Mouse (Mus musculus) gastrocnemius, postnatal 36 days (tissue): ENCODE results near the gene Fam171b. TPM values are rescaled to one million over a fixed set of nuclear protein-coding genes. Genes with fewer than 3 reads are reported as not detected.

ENCODE experiments used
- DNase-seq, 2 experiments: peaks; one replicate each; pipeline ENCODE4 v3.0.0; 2022
- intact Hi-C: fragments of 180-260 bp; cut with DNase I; formaldehyde crosslinking; loops from one replicate; pipeline ENCODE4 v1.15.1; 2025
- long read RNA-seq, 2 experiments: library from polyadenylated mRNA; stranded (forward); transcript quantifications; one replicate each; pipeline ENCODE4 v2.0.0; 2021
- total RNA-seq, 2 experiments: library from RNA; stranded (reverse); gene quantifications; 2 replicates each; pipeline ENCODE4 v1.2.3; 2021

Gene Fam171b
- total RNA-seq, result 1 to 10 TPM in 1 of 2 experiments, under 1 TPM in 1; 0.84 to 1.6 TPM
- long read RNA-seq, experiment 1, result 0 reads
- long read RNA-seq, experiment 2, partial matches to known transcripts, result 0 of 1 reads
- long read RNA-seq, experiment 2, other reads (novel, unspliced or antisense), result 1 of 1 reads

GRCm38 (mm10) chr2:83812483-83813272, at the start of gene Fam171b:
Fam171b (plus strand) TSS chr2:83812636.
- intact Hi-C loops, result no loop called here
- peak; percentile 39 to 65 for DNase-seq

GRCm38 (mm10) chr2:83766058-83766457, 46.4 kb upstream of the Fam171b start:
- intact Hi-C loops, result no loop called here
- no peak for DNase-seq

GRCm38 (mm10) chr2:83766878-83767277, 45.6 kb upstream of the Fam171b start:
- intact Hi-C loops, result no loop called here
- DNase-seq, result no peak

GRCm38 (mm10) chr2:83768311-83769047, 44.0 kb upstream of the Fam171b start:
- no peak for DNase-seq
- intact Hi-C loops, result no loop called here

- intact Hi-C loops, result loop anchor here (5.0 kb wide), 3 partner anchors 109 to 144 kb away; partner anchors contain the start of gene Zc3h15
- peak in 1 of 2 experiments; percentile 28 for DNase-seq
These were observed 41.2 kb upstream of the Fam171b start for GRCm38 (mm10) chr2:83771155-83771812.

- DNase-seq, result no peak
- intact Hi-C loops, result no loop called here
These were observed 20.9 kb upstream of the Fam171b start for GRCm38 (mm10) chr2:83791330-83792073.

GRCm38 (mm10) chr2:83792102-83792501, 20.3 kb upstream of the Fam171b start:
- intact Hi-C loops, result no loop called here

GRCm38 (mm10) chr2:83795766-83796165, 16.7 kb upstream of the Fam171b start:
- intact Hi-C loops, result no loop called here
- no peak for DNase-seq

More at GRCm38 (mm10) chr2:83792102-83792501, 20.3 kb upstream of the Fam171b start:
- DNase-seq, result no peak

GRCm38 (mm10) chr2:83797902-83798497, 14.4 kb upstream of the Fam171b start:
- intact Hi-C loops, result no loop called here
- no peak for DNase-seq

- intact Hi-C loops, result no loop called here
- no peak for DNase-seq
These were observed 947 bp downstream of the Fam171b start for GRCm38 (mm10) chr2:83813273-83813892.

- intact Hi-C loops, result no loop called here
These were observed 1.6 kb downstream of the Fam171b start for GRCm38 (mm10) chr2:83814009-83814408.

GRCm38 (mm10) chr2:83816147-83816546, 3.7 kb downstream of the Fam171b start:
- DNase-seq, result no peak
- intact Hi-C loops, result no loop called here

More at GRCm38 (mm10) chr2:83814009-83814408, 1.6 kb downstream of the Fam171b start:
- DNase-seq, result peak; percentile 13 to 18

GRCm38 (mm10) chr2:83825161-83825560, 12.7 kb downstream of the Fam171b start:
- no peak for DNase-seq
- intact Hi-C loops, result no loop called here

- intact Hi-C loops, result no loop called here
- no peak for DNase-seq
These were observed 16.6 kb downstream of the Fam171b start for GRCm38 (mm10) chr2:83828895-83829539.

GRCm38 (mm10) chr2:83832903-83833302, 20.5 kb downstream of the Fam171b start:
- intact Hi-C loops, result no loop called here
- DNase-seq, result peak; percentile 10 to 29

- DNase-seq, result no peak
- intact Hi-C loops, result no loop called here
These were observed 23.1 kb downstream of the Fam171b start for GRCm38 (mm10) chr2:83835313-83836070.

- intact Hi-C loops, result no loop called here
These were observed 36.1 kb downstream of the Fam171b start for GRCm38 (mm10) chr2:83848495-83848894.

GRCm38 (mm10) chr2:83853423-83853822, 41.0 kb downstream of the Fam171b start:
- intact Hi-C loops, result no loop called here
- DNase-seq, result no peak

More at GRCm38 (mm10) chr2:83848495-83848894, 36.1 kb downstream of the Fam171b start:
- no peak for DNase-seq
